Mouse (Mus musculus): Measurements from ENCODE around the gene Marc1. TPM values are rescaled to one million over a fixed set of nuclear protein-coding genes. Genes with fewer than 3 reads are reported as not detected.

Marc1 gene
- polyA plus RNA-seq, 2 experiments, result 10.3 to 22.6 TPM

DNA sequence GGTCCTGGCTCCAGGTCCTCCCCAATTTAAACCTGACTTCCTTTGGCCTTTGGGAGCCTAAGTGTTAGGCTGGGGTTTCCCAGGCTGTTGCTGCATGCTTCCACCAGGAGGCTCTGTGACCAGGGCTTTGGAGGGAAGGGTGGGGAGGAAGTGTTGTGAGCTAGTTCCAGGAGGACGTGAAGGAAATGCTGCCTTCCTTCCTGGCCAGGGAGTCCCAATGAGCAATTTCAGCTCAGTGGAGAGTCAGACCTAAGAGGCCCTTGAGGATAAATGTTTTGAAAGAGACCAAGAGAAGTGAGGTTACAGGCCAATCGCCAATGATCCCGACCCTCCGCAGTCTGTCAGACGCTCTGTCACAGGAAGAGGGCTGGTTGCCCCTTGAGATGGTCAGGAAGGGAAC, 42.2 kb upstream of the Marc1 start:
- Histone ChIP-seq H3K4me2 (ENCODE audit: low read depth) (peak overlapping the region; percentile 46), H3K27me3 (ENCODE audit: control insufficient read depth, insufficient read depth, low read length) (no peaks in the 10 kb centered on the region), H3K27ac (no peak overlapping the region; the same call in 1 of the 2 replicates), H3K9me3 (ENCODE audit: control insufficient read depth, low read length) (no peaks in the 10 kb centered on the region), H3K4me1 (replicated peaks; ENCODE audit: control insufficient read depth in 2 of 2, insufficient read depth in 2 of 2, low read length in 1 of 2) (peaks cover 19 to 23% of the 10 kb centered on the region in 2 experiments), H3K4me3 (ENCODE audit: insufficient read depth in 1 of 2, low read depth in 2 of 2, low read length in 2 of 2) (peak overlapping the region in 1 of 2 experiments; percentile 12; a peak in 2 of 4 replicates), H3K36me3 (replicated peaks; ENCODE audit: control insufficient read depth, insufficient read depth, low read depth) (no peaks in the 10 kb centered on the region), H3K9ac (replicated peaks) (no peak overlapping the region; the same call in 1 of the 2 replicates)
- ATAC-seq (ENCODE audit: insufficient read depth), result 0 out of 2 replicates have a peak, but pooled peaks have one; percentile 15
- DNase-seq (ENCODE audit: low read depth in 3 of 3, low spot score in 3 of 3), result peak in 1 of 3 experiments; percentile 39
- TF ChIP-seq EP300 (IDR thresholded peaks at IDR 0.05; ENCODE audit: low read depth) (no peak), CTCF (IDR thresholded peaks at IDR 0.05; ENCODE audit: low read depth) (peak; percentile 89)
- 12% methylated on average over 5 of the region's 5 CpGs for WGBS (ENCODE audit: insufficient replicate concordance)

DNA sequence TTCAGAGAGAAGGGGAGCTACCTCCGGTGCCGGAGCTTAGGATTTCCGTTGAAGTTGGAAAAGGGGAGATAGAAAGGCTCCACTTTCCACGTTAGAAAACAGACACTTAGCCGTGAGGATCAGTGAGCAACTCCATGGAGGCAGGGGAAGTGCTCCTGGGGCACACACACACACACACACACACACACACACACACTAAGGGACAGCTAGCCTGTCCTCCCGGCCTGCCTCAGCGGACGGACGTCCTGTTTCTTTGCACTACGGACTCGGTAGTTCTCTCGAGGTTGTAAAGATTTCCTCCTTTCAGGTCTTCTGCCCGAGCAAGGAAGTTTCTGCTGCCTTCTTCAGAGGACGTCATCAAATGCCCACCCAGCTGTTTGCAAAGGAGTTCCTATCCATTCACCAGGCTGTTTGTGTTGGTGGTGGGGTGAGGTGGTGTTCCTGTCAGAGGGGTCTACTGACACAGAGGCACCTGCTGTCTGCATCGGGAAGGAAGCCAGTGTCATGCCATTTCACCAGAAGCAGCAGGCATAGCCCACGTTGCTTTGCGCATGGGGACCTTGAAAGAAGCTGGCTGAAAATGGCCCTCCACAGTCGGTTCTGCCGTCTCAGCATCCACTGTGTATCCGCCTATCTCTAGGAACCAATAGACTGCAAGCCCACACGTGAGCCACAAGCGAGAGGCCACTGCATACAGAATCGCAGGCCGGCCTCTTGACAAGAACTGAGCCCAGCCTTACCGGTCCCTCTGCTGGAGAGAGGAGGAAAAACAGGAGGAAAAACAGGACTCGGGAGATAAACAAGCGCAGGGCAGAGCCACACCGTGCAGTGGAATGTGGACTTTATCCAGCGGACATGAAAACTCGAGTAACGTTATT, 40.9 kb upstream of the Marc1 start:
- H3K36me3 ChIP-seq (replicated peaks; ENCODE audit: control insufficient read depth, insufficient read depth, low read depth), result no peaks in the 10 kb centered on the region
- ATAC-seq (ENCODE audit: insufficient read depth) (peak; percentile 90), DNase-seq (ENCODE audit: low read depth in 3 of 3, low spot score in 3 of 3) (peak; percentile 77 to 81 (median 80))
- TF ChIP-seq EP300 (IDR thresholded peaks at IDR 0.05; ENCODE audit: low read depth), result no peak
- peak; percentile 88 for TF ChIP-seq CTCF (IDR thresholded peaks at IDR 0.05; ENCODE audit: low read depth)
- H3K27me3 ChIP-seq (ENCODE audit: control insufficient read depth, insufficient read depth, low read length), result no peaks in the 10 kb centered on the region
- H3K27ac ChIP-seq, result peak overlapping the region; percentile 35; the same call in 1 of the 2 replicates
- H3K4me3 ChIP-seq (ENCODE audit: insufficient read depth in 1 of 2, low read depth in 2 of 2, low read length in 2 of 2), result peak overlapping the region in 1 of 2 experiments; percentile 12; a peak in 1 of 4 replicates
- WGBS (ENCODE audit: insufficient replicate concordance), result 7% methylated on average over 31 of the region's 31 CpGs
- H3K9me3 ChIP-seq (ENCODE audit: control insufficient read depth, low read length), result no peaks in the 10 kb centered on the region
- peaks cover 19 to 26% of the 10 kb centered on the region in 2 experiments for H3K4me1 ChIP-seq (replicated peaks; ENCODE audit: control insufficient read depth in 2 of 2, insufficient read depth in 2 of 2, low read length in 1 of 2)
- H3K4me2 ChIP-seq (ENCODE audit: low read depth), result peak overlapping the region; percentile 62
- peak overlapping the region; percentile 13; the same call in 1 of the 2 replicates for H3K9ac ChIP-seq (replicated peaks)

DNA sequence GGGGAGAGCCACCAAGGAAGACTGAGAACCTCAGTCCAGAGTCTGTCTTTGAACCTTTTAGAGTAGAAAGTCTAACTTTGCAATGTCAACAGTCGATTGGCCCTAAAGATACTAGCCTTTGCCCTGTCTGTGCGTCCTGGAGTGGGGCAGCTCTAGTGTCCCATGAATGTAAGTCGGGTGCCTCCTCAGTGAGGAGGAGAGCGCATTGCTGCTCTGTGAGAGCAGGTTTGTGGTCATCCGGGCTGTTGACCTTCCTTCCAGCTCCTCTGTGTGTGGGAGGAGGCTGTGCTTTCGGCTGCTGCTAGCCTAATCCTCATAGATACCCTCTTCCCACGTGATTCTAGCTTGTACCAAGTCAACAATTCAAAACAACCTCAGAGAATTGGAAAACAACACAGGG, 40.1 kb upstream of the Marc1 start:
- no peaks in the 10 kb centered on the region for H3K27me3 ChIP-seq (ENCODE audit: control insufficient read depth, insufficient read depth, low read length)
- H3K4me3 ChIP-seq (ENCODE audit: insufficient read depth in 1 of 2, low read depth in 2 of 2, low read length in 2 of 2), result no peak overlapping the region
- H3K9me3 ChIP-seq (ENCODE audit: control insufficient read depth, low read length), result no peaks in the 10 kb centered on the region
- ATAC-seq (ENCODE audit: insufficient read depth) (no peak), DNase-seq (ENCODE audit: low read depth in 3 of 3, low spot score in 3 of 3) (no peak)
- H3K4me2 ChIP-seq (ENCODE audit: low read depth), result peak overlapping the region; percentile 62
- no peaks in the 10 kb centered on the region for H3K36me3 ChIP-seq (replicated peaks; ENCODE audit: control insufficient read depth, insufficient read depth, low read depth)
- 47% methylated on average over 7 of the region's 7 CpGs for WGBS (ENCODE audit: insufficient replicate concordance)
- TF ChIP-seq EP300 (IDR thresholded peaks at IDR 0.05; ENCODE audit: low read depth), result no peak
- no peak for TF ChIP-seq CTCF (IDR thresholded peaks at IDR 0.05; ENCODE audit: low read depth)
- peaks cover 23 to 32% of the 10 kb centered on the region in 2 experiments for H3K4me1 ChIP-seq (replicated peaks; ENCODE audit: control insufficient read depth in 2 of 2, insufficient read depth in 2 of 2, low read length in 1 of 2)
- no peak overlapping the region for H3K27ac ChIP-seq
- no peak overlapping the region for H3K9ac ChIP-seq (replicated peaks)

DNA sequence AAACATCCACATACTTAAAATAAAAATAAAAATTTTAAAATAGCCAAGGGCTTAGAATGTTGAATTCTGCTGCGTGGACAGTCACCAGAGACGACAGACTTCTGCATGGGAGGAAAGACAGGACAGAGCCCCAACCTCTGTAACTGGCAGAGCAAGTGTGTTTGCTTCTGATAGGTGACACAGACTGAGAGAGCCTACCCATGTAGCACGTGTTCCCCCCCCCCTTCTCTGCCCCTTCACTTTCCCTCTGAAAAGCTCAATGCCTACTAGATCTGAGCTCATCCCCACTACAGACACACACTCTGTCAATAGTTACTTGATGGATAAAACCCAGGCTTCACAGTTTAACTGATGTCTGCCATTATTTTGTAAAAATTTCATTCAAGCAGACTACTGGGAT, 35.9 kb upstream of the Marc1 start:
- peaks cover 21 to 41% of the 10 kb centered on the region in 2 experiments for H3K4me1 ChIP-seq (replicated peaks; ENCODE audit: control insufficient read depth in 2 of 2, insufficient read depth in 2 of 2, low read length in 1 of 2)
- peak; percentile 29 for ATAC-seq (ENCODE audit: insufficient read depth)

More for the DNA sequence above, 35.9 kb upstream of the Marc1 start:
- H3K9me3 ChIP-seq (ENCODE audit: control insufficient read depth, low read length), result no peaks in the 10 kb centered on the region
- no peak for TF ChIP-seq CTCF (IDR thresholded peaks at IDR 0.05; ENCODE audit: low read depth)
- peak; percentile 54; the same call in 1 of the 2 replicates for TF ChIP-seq EP300 (IDR thresholded peaks at IDR 0.05; ENCODE audit: low read depth)
- peak overlapping the region; percentile 92 for H3K4me2 ChIP-seq (ENCODE audit: low read depth)
- no peaks in the 10 kb centered on the region for H3K27me3 ChIP-seq (ENCODE audit: control insufficient read depth, insufficient read depth, low read length)
- DNase-seq (ENCODE audit: low read depth in 3 of 3, low spot score in 3 of 3), result no peak
- peak overlapping the region in 1 of 2 experiments; percentile 74; a peak in 2 of 4 replicates for H3K4me3 ChIP-seq (ENCODE audit: insufficient read depth in 1 of 2, low read depth in 2 of 2, low read length in 2 of 2)
- H3K27ac ChIP-seq, result peak overlapping the region; percentile 63
- H3K36me3 ChIP-seq (replicated peaks; ENCODE audit: control insufficient read depth, insufficient read depth, low read depth), result no peaks in the 10 kb centered on the region
- H3K9ac ChIP-seq (replicated peaks), result peak overlapping the region; percentile 83
- 12% methylated on average over 3 of the region's 3 CpGs for WGBS (ENCODE audit: insufficient replicate concordance)
